Mouse (Mus musculus) olfactory bulb, adult 2 months (tissue): ENCODE measurements around the gene Prr36. TPM values are rescaled to one million over a fixed set of nuclear protein-coding genes. Genes with fewer than 3 reads are reported as not detected.

ENCODE experiments used
- H3K27ac ChIP-seq: fragments of 200-500 bp; 2 replicates; pipeline ENCODE4 v1.5.1; 2012; ENCODE audit warnings: low read depth, low read length; ENCODE audit not compliant: insufficient read depth
- H3K4me1 ChIP-seq: fragments of 200-500 bp; 2 replicates; pipeline ENCODE4 v1.6.1; 2012; ENCODE audit warnings: low read length; ENCODE audit not compliant: control insufficient read depth, insufficient read depth
- H3K4me3 ChIP-seq: fragments of 200-500 bp; 2 replicates; pipeline ENCODE4 v1.5.1; 2012; ENCODE audit warnings: mild to moderate bottlenecking, low read depth, low read length, moderate library complexity; ENCODE audit not compliant: insufficient read depth
- CTCF ChIP-seq: fragments of 200-500 bp; IDR thresholded peaks from 2 replicates; pipeline ENCODE4 v1.5.1; 2012; ENCODE audit warnings: low read depth, mild to moderate bottlenecking, low read length, moderate library complexity; ENCODE audit not compliant: insufficient read depth
- POLR2A ChIP-seq: fragments of 200-500 bp; IDR thresholded peaks from 2 replicates; pipeline ENCODE4 v1.6.1; 2012; ENCODE audit warnings: mild to moderate bottlenecking, low read depth, low read length, moderate library complexity; ENCODE audit not compliant: insufficient read depth
- WGBS: fragments of 180-500 bp; shearing (Covaris S2); methylation state at CpG from one replicate; pipeline ENCODE4 v1.1.7; 2018; 5-methylcytosine and 5-hydroxymethylcytosine counted together
- polyA plus RNA-seq: library from polyadenylated mRNA; stranded (reverse); fragments of >200 nt; gene quantifications from 2 replicates; pipeline ENCODE4 v1.2.4, GENCODE M21; 2012; ENCODE audit warnings: low replicate concordance; ENCODE audit not compliant: missing spikeins, insufficient read depth, insufficient read length

Prr36 gene
- polyA plus RNA-seq, 1 experiment, result not detected

DNA sequence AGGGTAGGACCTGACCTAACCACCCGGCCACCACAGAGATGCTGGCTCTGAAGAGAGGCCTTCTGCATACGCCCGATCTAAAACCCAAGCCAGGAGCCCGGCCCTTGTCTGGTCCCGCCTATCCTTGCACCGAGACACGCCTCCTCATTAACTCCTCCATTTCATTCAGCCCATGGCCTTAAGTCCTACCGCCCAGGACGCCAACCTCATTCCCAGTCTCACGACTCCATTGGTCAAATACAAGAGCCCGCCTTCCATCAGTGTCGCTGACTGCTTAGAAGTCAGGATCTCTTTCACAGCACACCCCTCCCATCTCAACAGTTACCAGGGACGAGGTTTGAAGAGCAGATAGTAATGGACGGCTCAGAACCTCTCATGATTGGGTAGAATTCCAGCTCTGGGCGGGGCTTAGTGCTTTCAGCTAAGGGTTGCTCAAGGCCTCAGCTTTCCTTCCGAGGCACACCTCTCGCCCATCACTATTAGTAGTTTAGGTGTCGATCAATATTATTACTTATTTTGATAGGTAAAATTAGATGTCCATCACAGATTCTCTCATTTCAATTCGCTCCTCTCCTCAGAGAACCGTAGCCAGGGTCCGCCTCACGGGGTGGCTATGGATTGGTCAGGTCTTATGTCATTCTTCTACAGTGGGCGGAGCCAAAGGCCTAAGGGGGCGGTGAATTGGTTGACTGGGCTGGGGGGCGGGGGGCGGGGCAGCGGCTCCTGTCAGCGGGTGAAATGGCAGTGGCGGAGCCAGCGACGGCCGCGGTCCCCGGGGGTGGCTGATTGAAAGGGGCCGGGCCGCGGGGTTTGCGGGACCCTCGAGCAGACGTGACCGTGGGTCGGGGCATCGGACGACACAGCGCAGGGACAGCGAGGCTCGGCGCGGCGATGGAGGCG, 51.2 kb downstream of the Prr36 start, which contains the start of gene Evi5l:
TSS of gene Evi5l (plus strand) at position 716 of the 900 bp plus-strand sequence.
- WGBS, result under 1% methylated on average over 51 of the region's 51 CpGs
- Histone ChIP-seq H3K4me3 (peak within 1 kb of the TSS; percentile 98), H3K27ac (peak within 1 kb of the TSS; percentile 70), H3K4me1 (peaks cover 20% of the 10 kb centered on the region)
- TF ChIP-seq POLR2A (no peak), CTCF (no peak)

DNA sequence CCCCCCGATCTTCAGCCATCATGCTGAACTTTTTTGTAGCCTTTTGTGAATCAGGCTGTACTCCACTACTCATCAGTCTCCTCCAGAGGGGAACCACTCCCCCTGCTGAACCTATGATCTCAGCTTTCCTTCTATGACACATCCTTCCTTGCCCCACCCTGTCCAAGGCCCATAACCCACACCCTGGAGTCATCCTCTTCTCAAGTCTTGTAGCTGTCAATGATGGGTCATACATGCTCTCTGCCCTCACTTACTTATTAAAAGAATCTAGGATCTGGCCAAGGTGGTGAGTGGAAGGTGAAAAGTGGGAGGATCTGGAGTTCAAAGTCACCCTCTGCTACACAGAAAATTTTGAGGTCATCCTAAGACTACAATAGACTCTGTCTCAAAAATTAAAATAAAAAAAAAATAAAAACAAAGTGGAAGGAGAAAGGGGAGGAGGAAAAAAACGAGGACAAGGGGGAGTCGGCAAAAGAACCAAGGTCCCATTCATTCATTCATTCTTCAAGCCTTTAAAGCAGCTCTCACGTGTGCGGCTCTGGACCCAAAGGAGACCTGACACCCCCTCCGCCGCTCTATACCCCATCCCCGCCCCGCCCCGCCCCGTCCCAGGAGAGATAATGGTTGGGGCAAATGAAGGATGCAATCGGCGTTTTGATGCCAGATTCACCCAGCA, 51.9 kb downstream of the Prr36 start:
- Histone ChIP-seq H3K4me1 (peaks cover 17% of the 10 kb centered on the region), H3K4me3 (peak overlapping the region; percentile 54), H3K27ac (no peak overlapping the region)
- 5% methylated on average over 13 of the region's 13 CpGs for WGBS
- TF ChIP-seq CTCF (no peak), POLR2A (no peak)

DNA sequence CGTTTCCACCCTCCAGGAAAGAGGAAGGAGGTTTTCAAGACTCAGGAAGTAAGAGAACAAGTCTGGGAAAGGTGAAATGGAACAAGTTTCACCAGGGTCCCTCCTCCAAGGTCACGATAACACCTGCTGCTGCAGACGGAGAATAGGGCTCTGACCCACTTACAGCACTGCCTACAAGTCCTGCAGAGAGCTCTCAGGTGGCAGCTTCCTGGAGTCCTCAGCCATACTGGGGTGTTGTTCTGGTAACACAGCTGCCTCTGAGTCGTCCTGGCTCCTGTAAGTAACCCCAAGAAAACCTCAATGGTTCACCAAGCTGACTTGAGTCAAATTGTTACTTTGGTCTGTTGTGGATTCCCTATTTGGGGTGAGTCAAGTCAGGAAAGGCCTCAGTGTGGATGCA, 54.5 kb downstream of the Prr36 start:
- H3K4me3 ChIP-seq, result no peak overlapping the region
- no peak for TF ChIP-seq CTCF
- WGBS, result 68% methylated on average over 4 of the region's 4 CpGs
- no peak overlapping the region for H3K27ac ChIP-seq
- H3K4me1 ChIP-seq, result peaks cover 4% of the 10 kb centered on the region

Other genes with a start within 250 kb of the Prr36 start
- gene Cd209f, start 111.6 kb downstream of the Prr36 start, polyA plus RNA-seq, result not detected in 2 replicates
- gene Cd209g, start 83.4 kb downstream of the Prr36 start, polyA plus RNA-seq, result not detected in 2 replicates
- gene Evi5l, start 50.9 kb downstream of the Prr36 start, polyA plus RNA-seq, result not detected in 2 replicates
- gene Lrrc8e, start 9.4 kb upstream of the Prr36 start, polyA plus RNA-seq, result not detected in 2 replicates
- gene Map2k7, start 21.3 kb upstream of the Prr36 start, polyA plus RNA-seq, result not detected in 2 replicates
- gene Gm49320, start 21.4 kb upstream of the Prr36 start, polyA plus RNA-seq, result not detected in 2 replicates
- gene Tgfbr3l, start 30.8 kb upstream of the Prr36 start, polyA plus RNA-seq, result not detected in 2 replicates
- not detected in 2 replicates for gene Snapc2, start 35.6 kb upstream of the Prr36 start, polyA plus RNA-seq
- not detected in 2 replicates for gene Ctxn1, start 41.8 kb upstream of the Prr36 start, polyA plus RNA-seq
- not detected in 2 replicates for gene Timm44, start 58.5 kb upstream of the Prr36 start, polyA plus RNA-seq
- gene Ccl25, start 107.8 kb upstream of the Prr36 start, polyA plus RNA-seq, result 506 TPM in 1 of 2 replicates, not detected in the other
- 138 TPM in 1 of 2 replicates, not detected in the other for gene Elavl1, start 108.0 kb upstream of the Prr36 start, polyA plus RNA-seq